Mouse (Mus musculus) MEL (cell line): ENCODE data around the gene Rcn2.

Experiments
- EP300 ChIP-seq, 2 experiments: IDR thresholded peaks; 2 replicates each; pipeline ENCODE4 v1.6.1; 2011; ENCODE audit warnings: improper control_type of control experiment in 2 of 2, low read length in 2 of 2, low read depth in 1 of 2, mild to moderate bottlenecking in 1 of 2
- ETS1 ChIP-seq: IDR thresholded peaks from 2 replicates; pipeline ENCODE4 v1.6.1; 2012; ENCODE audit warnings: low read depth, mild to moderate bottlenecking, inconsistent platforms, low read length, improper control_type of control experiment, moderate library complexity
- MEF2A ChIP-seq: IDR thresholded peaks from 2 replicates; pipeline ENCODE4 v1.6.1; 2014; ENCODE audit warnings: low read depth, mild to moderate bottlenecking, inconsistent platforms, low read length, improper control_type of control experiment; ENCODE audit not compliant: poor library complexity, insufficient replicate concordance, severe bottlenecking; ENCODE audit errors: extremely low read depth
- UBTF ChIP-seq: IDR thresholded peaks from 2 replicates; pipeline ENCODE4 v1.6.1; 2012; ENCODE audit warnings: low read depth, mild to moderate bottlenecking, inconsistent platforms, low read length, improper control_type of control experiment, moderate library complexity, borderline replicate concordance; ENCODE audit not compliant: insufficient read depth

DNA sequence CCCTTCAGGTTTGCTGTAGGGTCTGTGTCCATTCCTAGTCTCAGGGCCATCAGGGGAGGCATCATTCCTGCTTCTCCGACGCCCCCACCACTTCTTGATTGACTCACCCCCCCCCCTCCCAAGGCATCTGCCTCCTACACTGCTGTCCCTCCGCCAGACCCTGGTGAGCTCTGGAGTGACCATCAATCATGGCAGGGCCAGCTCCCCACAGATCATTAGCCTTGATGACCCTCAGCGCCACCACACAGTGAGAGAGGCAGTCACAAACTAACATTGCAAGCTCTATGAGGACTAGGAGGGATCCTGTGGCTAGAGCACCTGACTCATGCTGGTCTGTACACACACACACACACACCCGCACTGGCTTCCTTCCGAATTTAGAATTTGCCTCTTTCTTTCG, 63.3 kb downstream of the Rcn2 start:
- TF ChIP-seq ETS1 (no peak), UBTF (no peak), MEF2A (no peak), EP300 (IDR thresholded peaks at IDR 0.05; ENCODE audit: low read depth in 1 of 2, low read length in 2 of 2) (no peak)
